Mouse (Mus musculus) neural tube, embryonic 12.5 days (tissue): ENCODE results near the gene B3galt5. TPM values are rescaled to one million over a fixed set of nuclear protein-coding genes. Genes with fewer than 3 reads are reported as not detected.

Source experiments
- ATAC-seq: fragments of 200-750 bp; cut with Nextera tagmentation; 2 replicates; pipeline ENCODE4 v1.8.0; 2017; ENCODE audit warnings: low read depth, mild to moderate bottlenecking, moderate TSS enrichment, moderate library complexity; ENCODE audit not compliant: low FRiP score
- H3K27ac ChIP-seq: fragments of 300-500 bp; sonication (generic); 2 replicates; pipeline ENCODE4 v1.5.1; 2016
- H3K27me3 ChIP-seq: fragments of 300-500 bp; sonication (generic); replicated peaks from 2 replicates; pipeline ENCODE4 v1.6.1; 2016; ENCODE audit warnings: mild to moderate bottlenecking
- H3K36me3 ChIP-seq: fragments of 300-500 bp; sonication (generic); 2 replicates; pipeline ENCODE4 v1.6.1; 2016; ENCODE audit warnings: mild to moderate bottlenecking
- H3K4me1 ChIP-seq: fragments of 300-500 bp; sonication (generic); 2 replicates; pipeline ENCODE4 v1.6.1; 2016
- H3K4me2 ChIP-seq: fragments of 300-500 bp; sonication (generic); replicated peaks from 2 replicates; pipeline ENCODE4 v1.6.1; 2016; ENCODE audit warnings: mild to moderate bottlenecking
- H3K4me3 ChIP-seq: fragments of 300-500 bp; sonication (generic); 2 replicates; pipeline ENCODE4 v1.5.1; 2016
- H3K9ac ChIP-seq: fragments of 300-500 bp; sonication (generic); 2 replicates; pipeline ENCODE4 v1.6.1; 2016; ENCODE audit warnings: mild to moderate bottlenecking
- H3K9me3 ChIP-seq: fragments of 300-500 bp; sonication (generic); 2 replicates; pipeline ENCODE4 v1.6.1; 2016; ENCODE audit warnings: mild to moderate bottlenecking
- WGBS: fragments of 180-500 bp; shearing (Covaris S2); methylation state at CpG from one replicate; pipeline ENCODE4 v1.1.7; 2016; 5-methylcytosine and 5-hydroxymethylcytosine counted together
- polyA plus RNA-seq: library from polyadenylated mRNA; unstranded; fragments of >200 nt; fragmentation: Nextera tagmentation; extraction: Ambion mirVana; gene quantifications from 2 replicates; pipeline ENCODE4 v1.2.1, GENCODE M21; 2016

Gene B3galt5
- polyA plus RNA-seq, 1 experiment from 2014 or later = 1.0 TPM

- no peaks in the 10 kb centered on the region for H3K9me3 ChIP-seq
- no peaks in the 10 kb centered on the region for H3K36me3 ChIP-seq
- H3K27ac ChIP-seq = no peak overlapping the region
- 80% methylated on average over 3 of the region's 3 CpGs for WGBS
- ATAC-seq = no peak
- H3K4me1 ChIP-seq = peaks cover 28% of the 10 kb centered on the region
- H3K27me3 ChIP-seq = peaks cover 19% of the 10 kb centered on the region
- no peak overlapping the region for H3K4me2 ChIP-seq
- H3K9ac ChIP-seq = no peak overlapping the region
- H3K4me3 ChIP-seq = no peak overlapping the region
Observed at GRCm38 (mm10) chr16:96276596-96276995, 41.0 kb downstream of the B3galt5 start.

DNA sequence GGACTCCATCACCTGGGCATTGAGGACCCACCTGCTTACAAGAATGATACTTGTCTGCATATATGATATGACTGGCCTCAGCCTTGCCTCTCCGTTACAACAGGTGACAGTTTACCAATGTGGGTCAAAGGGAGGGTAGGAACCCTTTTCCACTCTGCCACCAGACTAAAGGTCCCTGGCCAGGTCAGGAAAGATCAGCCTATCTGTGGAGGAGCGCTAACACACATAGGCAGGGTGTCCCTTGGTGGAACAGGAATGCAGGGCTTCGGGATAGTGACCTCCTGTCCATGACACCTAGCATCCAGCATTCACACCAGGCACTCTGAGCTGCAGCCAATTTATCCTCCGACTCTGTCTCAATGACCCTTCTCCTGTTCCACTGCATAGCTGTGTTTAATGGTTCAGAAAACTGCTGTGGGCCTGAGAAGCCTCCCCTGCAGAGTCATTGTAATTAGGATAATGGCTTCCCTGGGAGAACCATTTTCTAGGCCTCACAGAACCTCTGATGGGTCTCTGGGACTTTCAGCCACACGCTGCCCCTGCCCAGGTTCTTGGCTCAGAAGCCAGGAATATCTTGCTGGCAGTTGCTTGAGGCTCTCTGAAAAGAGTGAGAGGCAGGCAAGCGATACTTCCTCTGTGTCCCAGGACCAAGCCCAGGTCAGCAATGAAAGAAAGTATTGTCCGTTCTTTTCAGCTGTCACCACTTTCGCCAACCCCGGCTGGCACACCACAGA lies 43.1 kb downstream of the B3galt5 start:
- no peak overlapping the region for H3K9ac ChIP-seq
- 25% methylated on average over 9 of the region's 9 CpGs for WGBS
- H3K9me3 ChIP-seq = no peaks in the 10 kb centered on the region
- ATAC-seq = peak; percentile 26; the same call in 1 of the 2 replicates
- H3K36me3 ChIP-seq = no peaks in the 10 kb centered on the region
- peaks cover 28% of the 10 kb centered on the region for H3K4me1 ChIP-seq
- H3K27ac ChIP-seq = no peak overlapping the region
- H3K27me3 ChIP-seq = peaks cover 28% of the 10 kb centered on the region
- no peak overlapping the region for H3K4me3 ChIP-seq
- H3K4me2 ChIP-seq = 0 out of 2 replicates have a peak overlapping the region, but pooled peaks have one; percentile 9

DNA sequence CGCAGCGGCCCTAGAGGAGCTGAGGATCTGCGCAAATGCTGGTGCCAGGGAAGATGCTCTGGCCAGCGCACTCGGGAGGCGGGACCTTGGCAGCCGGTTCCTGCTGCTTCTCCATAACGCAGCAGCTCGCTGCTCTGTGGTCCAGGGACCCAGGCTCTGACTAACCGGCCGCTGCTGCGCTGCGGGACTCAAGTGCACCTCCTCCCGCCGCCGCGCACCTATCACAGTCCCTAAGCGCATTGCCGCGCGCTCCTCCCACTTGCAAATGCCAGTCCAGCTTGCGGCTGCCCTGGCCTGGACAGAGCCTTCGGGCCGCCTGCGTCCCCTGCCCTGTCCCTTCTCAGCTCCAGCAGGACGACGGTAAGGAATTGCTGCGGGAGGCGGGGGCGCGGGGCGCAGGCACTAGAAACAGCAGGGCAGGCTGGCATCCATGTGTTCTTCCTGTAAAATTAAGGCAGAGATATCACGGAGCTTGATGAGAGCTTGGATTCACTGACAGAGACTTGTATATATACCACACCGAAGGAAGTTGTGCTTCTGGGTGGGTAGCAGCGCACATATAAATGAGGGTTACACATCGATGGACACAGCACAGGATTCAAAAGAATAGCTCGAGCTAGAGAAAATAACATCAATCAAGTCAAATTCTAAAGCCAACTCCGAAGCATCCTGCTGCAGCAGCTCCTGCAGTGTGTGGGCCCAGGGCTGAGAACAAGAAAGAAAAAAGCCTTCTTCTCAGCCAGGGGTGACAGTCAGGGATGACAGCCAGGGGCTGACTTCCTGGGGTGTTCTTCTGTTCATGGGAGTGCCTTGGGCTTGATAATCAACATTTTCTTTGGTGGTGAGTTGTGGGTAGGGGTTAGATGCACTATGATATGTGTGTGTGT lies 45.4 kb downstream of the B3galt5 start:
- Histone ChIP-seq H3K27ac (no peak overlapping the region; the same call in 1 of the 2 replicates), H3K27me3 (peaks cover 28% of the 10 kb centered on the region)
- 1% methylated on average over 38 of the region's 38 CpGs for WGBS

GRCm38 (mm10) chr16:96282566-96282965 lies 47.0 kb downstream of the B3galt5 start:
- 95% methylated on average over 9 of the region's 9 CpGs for WGBS
- no peak overlapping the region for H3K27ac ChIP-seq
- ATAC-seq = no peak
- no peak overlapping the region for H3K4me3 ChIP-seq
- H3K27me3 ChIP-seq = peaks cover 28% of the 10 kb centered on the region
- H3K4me1 ChIP-seq = peaks cover 28% of the 10 kb centered on the region
- no peak overlapping the region for H3K4me2 ChIP-seq
- H3K9me3 ChIP-seq = no peaks in the 10 kb centered on the region
- H3K9ac ChIP-seq = no peak overlapping the region
- no peaks in the 10 kb centered on the region for H3K36me3 ChIP-seq

More for the DNA sequence above, 45.4 kb downstream of the B3galt5 start:
- Histone ChIP-seq H3K36me3 (no peaks in the 10 kb centered on the region), H3K4me2 (peak overlapping the region; percentile 93), H3K4me3 (peak overlapping the region; percentile 44), H3K9me3 (no peaks in the 10 kb centered on the region), H3K4me1 (peaks cover 28% of the 10 kb centered on the region), H3K9ac (peak overlapping the region; percentile 60)
- ATAC-seq = peak; percentile 84

- Histone ChIP-seq H3K36me3 (no peaks in the 10 kb centered on the region), H3K27ac (no peak overlapping the region), H3K9ac (no peak overlapping the region), H3K9me3 (no peaks in the 10 kb centered on the region), H3K4me3 (no peak overlapping the region), H3K27me3 (no peaks in the 10 kb centered on the region), H3K4me2 (no peak overlapping the region), H3K4me1 (peaks cover 6% of the 10 kb centered on the region; the same call in 1 of the 2 replicates)
- WGBS = 75% methylated on average over 9 of the region's 9 CpGs
- no peak for ATAC-seq
Observed at GRCm38 (mm10) chr16:96291885-96292284, 56.3 kb downstream of the B3galt5 start.

- 72% methylated on average over 15 of the region's 15 CpGs for WGBS
- H3K9me3 ChIP-seq = no peaks in the 10 kb centered on the region
- no peak overlapping the region for H3K27ac ChIP-seq
- H3K36me3 ChIP-seq = no peaks in the 10 kb centered on the region
- H3K4me3 ChIP-seq = no peak overlapping the region
- no peak overlapping the region for H3K4me2 ChIP-seq
- H3K9ac ChIP-seq = no peak overlapping the region
- ATAC-seq = no peak
- H3K4me1 ChIP-seq = peaks cover 6% of the 10 kb centered on the region; the same call in 1 of the 2 replicates
- no peaks in the 10 kb centered on the region for H3K27me3 ChIP-seq
Observed at GRCm38 (mm10) chr16:96292530-96293173, 57.1 kb downstream of the B3galt5 start.

- ATAC-seq = no peak
- Histone ChIP-seq H3K36me3 (no peaks in the 10 kb centered on the region), H3K4me1 (peaks cover 2% of the 10 kb centered on the region; the same call in 1 of the 2 replicates)
Observed at GRCm38 (mm10) chr16:96298075-96298474, 62.5 kb downstream of the B3galt5 start.

DNA sequence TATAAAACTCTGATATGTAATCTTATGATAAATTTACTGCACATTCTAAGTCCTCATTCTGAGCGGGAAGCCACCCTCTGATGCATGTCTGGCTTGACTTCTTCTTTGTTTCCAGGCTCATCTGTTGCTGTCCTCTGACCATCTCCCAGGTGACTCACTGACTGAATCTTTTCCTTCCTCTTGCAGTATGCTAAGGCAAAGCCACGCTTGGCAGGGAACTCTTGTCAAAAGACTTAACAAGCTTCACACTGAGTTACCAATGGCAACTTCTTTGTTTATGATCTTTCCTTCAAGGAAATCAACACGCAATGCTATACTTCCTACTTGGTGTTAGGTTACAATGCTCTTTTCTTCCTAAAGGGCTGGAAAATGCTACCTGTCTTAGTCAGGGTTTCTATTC lies 63.0 kb downstream of the B3galt5 start:
- ATAC-seq = no peak
- Histone ChIP-seq H3K27ac (no peak overlapping the region), H3K27me3 (no peaks in the 10 kb centered on the region), H3K4me3 (no peak overlapping the region), H3K4me1 (no peaks in the 10 kb centered on the region), H3K4me2 (no peak overlapping the region), H3K9me3 (0 out of 2 replicates have a peak, but pooled peaks cover 4% of the 10 kb centered on the region), H3K36me3 (no peaks in the 10 kb centered on the region), H3K9ac (no peak overlapping the region)
- 79% methylated on average over 3 of the region's 3 CpGs for WGBS

More at GRCm38 (mm10) chr16:96298075-96298474, 62.5 kb downstream of the B3galt5 start:
- Histone ChIP-seq H3K27ac (no peak overlapping the region), H3K9ac (no peak overlapping the region), H3K4me2 (no peak overlapping the region), H3K9me3 (0 out of 2 replicates have a peak, but pooled peaks cover 4% of the 10 kb centered on the region), H3K27me3 (no peaks in the 10 kb centered on the region), H3K4me3 (no peak overlapping the region)

- Histone ChIP-seq H3K9me3 (0 out of 2 replicates have a peak, but pooled peaks cover 4% of the 10 kb centered on the region), H3K4me2 (no peak overlapping the region), H3K27ac (no peak overlapping the region), H3K36me3 (no peaks in the 10 kb centered on the region), H3K4me3 (no peak overlapping the region), H3K9ac (no peak overlapping the region), H3K27me3 (no peaks in the 10 kb centered on the region), H3K4me1 (no peaks in the 10 kb centered on the region)
- no peak for ATAC-seq
- WGBS = 76% methylated on average over 4 of the region's 4 CpGs
Observed at GRCm38 (mm10) chr16:96303356-96303755, 67.8 kb downstream of the B3galt5 start.

DNA sequence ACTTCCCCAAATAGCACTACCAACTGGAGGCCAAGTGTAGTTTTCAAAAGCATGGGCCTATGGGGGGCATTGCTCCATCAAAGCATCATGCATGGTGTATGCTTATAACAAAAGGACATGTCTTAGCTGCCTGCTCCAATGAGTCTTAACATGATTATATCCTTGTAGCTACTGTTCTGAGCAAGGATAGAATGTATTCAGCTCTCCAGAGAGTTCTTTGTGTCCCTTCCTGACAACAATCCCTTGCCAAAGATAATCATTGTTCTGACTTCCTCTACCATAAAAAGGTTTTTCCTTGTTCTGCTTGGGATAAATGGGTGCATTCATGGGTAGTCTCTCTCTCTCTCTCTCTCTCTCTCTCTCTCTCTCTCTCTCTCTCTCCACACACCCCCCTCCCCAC lies 68.8 kb downstream of the B3galt5 start:
- Histone ChIP-seq H3K4me2 (no peak overlapping the region), H3K27me3 (no peaks in the 10 kb centered on the region), H3K9ac (no peak overlapping the region), H3K4me1 (no peaks in the 10 kb centered on the region), H3K9me3 (0 out of 2 replicates have a peak, but pooled peaks cover 4% of the 10 kb centered on the region), H3K27ac (no peak overlapping the region), H3K36me3 (no peaks in the 10 kb centered on the region), H3K4me3 (no peak overlapping the region)
- no peak for ATAC-seq

DNA sequence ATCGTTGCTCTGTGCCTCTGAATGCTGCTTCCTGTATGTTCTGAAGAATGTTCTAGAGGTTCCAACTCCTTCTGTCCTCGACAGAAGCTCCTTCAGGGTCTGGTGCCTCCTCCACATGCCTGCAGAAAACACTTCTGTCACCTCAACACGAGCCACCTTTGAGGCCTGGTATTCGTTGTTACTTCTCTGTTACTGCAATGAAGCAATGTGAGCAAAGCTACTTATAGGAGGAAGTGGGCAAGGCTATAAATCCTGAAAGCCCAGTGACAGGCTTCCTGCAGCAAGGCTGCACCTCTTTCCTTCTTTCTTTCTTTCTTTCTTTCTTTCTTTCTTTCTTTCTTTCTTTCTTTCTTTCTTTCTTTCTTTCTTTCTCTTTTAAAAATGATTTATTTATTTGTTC lies 71.3 kb downstream of the B3galt5 start:
- 80% methylated on average over 4 of the region's 4 CpGs for WGBS
- H3K4me3 ChIP-seq = no peak overlapping the region
- no peaks in the 10 kb centered on the region for H3K4me1 ChIP-seq
- H3K9me3 ChIP-seq = no peaks in the 10 kb centered on the region
- H3K9ac ChIP-seq = no peak overlapping the region
- no peak overlapping the region for H3K27ac ChIP-seq
- H3K36me3 ChIP-seq = no peaks in the 10 kb centered on the region
- no peaks in the 10 kb centered on the region for H3K27me3 ChIP-seq
- H3K4me2 ChIP-seq = no peak overlapping the region
- no peak for ATAC-seq

DNA sequence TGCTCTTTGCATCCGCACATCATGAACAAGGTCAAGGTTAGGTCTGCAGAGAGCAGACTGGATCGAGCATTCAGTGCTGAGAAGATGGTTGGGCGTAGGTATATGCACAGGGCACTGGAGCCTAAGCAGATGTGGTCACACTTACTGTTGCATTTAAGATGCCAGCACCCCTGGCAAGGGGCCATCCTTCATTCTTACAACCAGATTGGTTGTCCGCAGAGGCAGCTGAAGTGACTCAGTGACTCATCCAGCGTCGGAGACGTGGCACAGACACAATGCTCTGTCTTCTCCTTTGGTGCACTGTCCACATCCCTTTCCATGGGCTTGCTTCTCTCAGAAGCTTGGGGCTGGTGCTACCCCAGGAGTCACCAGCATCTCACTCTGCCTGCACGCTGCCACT lies 82.2 kb downstream of the B3galt5 start:
- no peak for ATAC-seq
- no peaks in the 10 kb centered on the region for H3K4me1 ChIP-seq
- H3K36me3 ChIP-seq = no peaks in the 10 kb centered on the region
- no peak overlapping the region for H3K4me3 ChIP-seq
- no peak overlapping the region for H3K27ac ChIP-seq
- whole genome bisulfite sequencing = 91% methylated on average over 8 of the region's 8 CpGs
- no peak overlapping the region for H3K9ac ChIP-seq
- H3K9me3 ChIP-seq = no peaks in the 10 kb centered on the region
- no peak overlapping the region for H3K4me2 ChIP-seq
- no peaks in the 10 kb centered on the region for H3K27me3 ChIP-seq
